Mouse (Mus musculus): Measurements from ENCODE around the gene Xrcc1.
"Not testable (repeated sequence)": the region's sequence is repeated elsewhere in the genome, so short reads cannot be mapped to it uniquely, and the experiment has no call there.

Xrcc1 gene

DNA sequence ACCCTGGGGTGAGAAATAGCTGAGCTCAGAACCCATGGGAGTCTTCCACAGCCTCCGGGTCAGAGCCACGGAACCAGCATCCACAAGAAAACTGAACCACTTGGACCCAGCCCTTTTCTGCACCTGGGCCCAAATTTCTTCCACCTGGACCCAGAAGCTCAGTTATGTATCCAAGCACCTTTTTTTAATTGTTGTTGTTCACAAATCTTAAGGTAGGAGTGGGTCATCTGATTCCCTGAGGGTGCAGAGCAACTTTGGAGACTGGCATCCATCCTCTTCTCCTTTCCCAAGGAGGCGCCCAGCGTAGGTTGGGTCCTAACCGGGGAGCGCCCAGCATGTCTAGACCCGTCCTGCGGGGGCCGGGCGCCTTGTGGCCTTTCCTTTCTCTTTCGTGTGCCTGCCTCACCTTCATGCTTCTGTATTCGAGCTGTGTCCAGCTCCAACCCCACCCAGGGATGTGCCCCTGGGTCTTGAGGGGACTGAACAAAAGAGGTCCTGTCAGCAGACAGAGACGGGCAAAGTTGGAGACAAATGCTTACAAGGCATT, at the start of gene Xrcc1, which contains the start of gene Pinlyp:
Gene Xrcc1, plus strand, starts transcription at position 222 of the 547 bp plus-strand sequence.
Gene Pinlyp, minus strand, starts transcription at position 51 of the 547 bp plus-strand sequence.
- peak; percentile 29 to 41 for DNase-seq

- peak; percentile 74 to 78 for DNase-seq
Measured at GRCm38 (mm10) chr7:24499856-24500577, 46.1 kb upstream of the Xrcc1 start.

DNA sequence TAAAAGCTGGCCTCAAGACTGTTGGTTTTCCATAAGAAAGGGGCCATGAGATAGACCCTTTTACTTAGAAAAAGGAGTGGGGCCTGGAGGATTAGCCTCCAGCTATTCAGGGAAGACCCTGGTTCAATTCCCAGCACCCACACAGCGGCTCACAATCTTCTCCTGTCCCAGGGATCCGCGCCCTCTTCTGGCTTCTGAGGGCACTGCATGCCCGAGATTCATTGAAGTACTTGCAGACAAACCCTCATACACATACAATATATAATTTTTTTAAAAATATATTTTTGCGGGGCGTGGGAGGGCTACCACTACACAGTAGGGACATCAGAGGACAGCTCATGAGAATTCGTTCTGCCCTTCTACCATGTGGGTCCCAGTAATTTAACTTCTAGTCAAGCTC, 45.2 kb upstream of the Xrcc1 start:
- DNase-seq: peak; percentile 67 to 70

GRCm38 (mm10) chr7:24501492-24501891, 44.6 kb upstream of the Xrcc1 start:
- DNase-seq: peak; percentile 47 to 54

GRCm38 (mm10) chr7:24504004-24504403, 42.1 kb upstream of the Xrcc1 start:
- peak in 1 of 2 experiments; percentile 11 for DNase-seq

DNA sequence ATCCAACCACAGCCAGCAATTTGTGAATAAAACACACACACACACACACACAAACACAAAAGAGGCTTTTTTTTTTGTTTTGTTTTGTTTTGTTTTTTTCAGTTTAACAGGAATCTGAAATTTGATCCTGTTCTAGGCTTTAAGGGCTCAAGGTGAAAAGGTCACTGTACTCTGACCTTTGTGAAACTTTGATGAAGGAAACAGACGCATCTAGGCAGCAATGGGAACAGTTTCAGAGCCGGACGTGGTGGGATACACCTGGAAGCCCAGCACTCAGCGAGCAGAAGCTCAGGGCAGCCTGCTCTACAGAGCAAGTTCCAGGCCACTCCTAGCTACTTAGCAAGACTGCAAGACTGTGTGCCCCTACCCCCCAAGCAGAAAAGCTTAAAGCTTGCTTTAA, 41.2 kb upstream of the Xrcc1 start:
- DNase-seq: no peak

GRCm38 (mm10) chr7:24505447-24506064, 40.5 kb upstream of the Xrcc1 start:
- no peak for DNase-seq

DNA sequence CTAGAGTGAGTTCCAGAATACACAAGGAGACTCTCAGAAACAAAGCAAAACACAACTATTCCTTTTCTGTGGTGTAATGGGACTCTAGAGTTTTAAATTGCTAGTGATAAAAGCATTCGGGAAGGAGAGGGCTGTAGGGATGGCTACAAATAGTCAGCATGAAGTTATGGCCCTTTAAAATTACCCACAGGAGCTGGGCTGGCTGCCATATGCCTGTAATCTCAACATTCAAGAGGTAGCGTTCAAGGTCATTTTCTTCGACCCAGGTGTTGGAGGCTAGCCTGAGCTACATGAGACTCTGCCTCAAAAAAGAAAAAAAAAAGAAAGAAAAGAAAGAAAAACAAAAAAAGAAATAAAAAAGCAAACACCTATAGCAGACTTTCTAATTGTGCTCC, 40.0 kb upstream of the Xrcc1 start:
- DNase-seq: no peak

DNA sequence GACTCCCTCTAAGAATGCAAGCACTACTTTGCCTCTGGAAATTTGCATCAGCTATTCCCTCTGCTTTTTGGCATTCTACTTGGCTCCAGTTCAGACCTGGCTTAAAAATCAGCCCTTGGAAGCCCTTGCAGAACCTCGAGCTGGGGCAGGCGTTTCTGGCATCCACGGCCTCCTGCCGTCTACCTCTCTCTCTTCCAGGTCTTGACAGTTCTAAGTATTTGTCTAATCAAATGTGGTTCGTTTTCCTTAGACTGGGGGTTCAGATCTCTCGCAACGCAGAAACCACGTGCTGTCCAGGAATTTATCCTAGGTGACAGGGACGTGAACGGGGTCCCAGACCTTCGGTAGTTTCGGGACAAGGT, 39.6 kb upstream of the Xrcc1 start:
- no peak for DNase-seq

DNA sequence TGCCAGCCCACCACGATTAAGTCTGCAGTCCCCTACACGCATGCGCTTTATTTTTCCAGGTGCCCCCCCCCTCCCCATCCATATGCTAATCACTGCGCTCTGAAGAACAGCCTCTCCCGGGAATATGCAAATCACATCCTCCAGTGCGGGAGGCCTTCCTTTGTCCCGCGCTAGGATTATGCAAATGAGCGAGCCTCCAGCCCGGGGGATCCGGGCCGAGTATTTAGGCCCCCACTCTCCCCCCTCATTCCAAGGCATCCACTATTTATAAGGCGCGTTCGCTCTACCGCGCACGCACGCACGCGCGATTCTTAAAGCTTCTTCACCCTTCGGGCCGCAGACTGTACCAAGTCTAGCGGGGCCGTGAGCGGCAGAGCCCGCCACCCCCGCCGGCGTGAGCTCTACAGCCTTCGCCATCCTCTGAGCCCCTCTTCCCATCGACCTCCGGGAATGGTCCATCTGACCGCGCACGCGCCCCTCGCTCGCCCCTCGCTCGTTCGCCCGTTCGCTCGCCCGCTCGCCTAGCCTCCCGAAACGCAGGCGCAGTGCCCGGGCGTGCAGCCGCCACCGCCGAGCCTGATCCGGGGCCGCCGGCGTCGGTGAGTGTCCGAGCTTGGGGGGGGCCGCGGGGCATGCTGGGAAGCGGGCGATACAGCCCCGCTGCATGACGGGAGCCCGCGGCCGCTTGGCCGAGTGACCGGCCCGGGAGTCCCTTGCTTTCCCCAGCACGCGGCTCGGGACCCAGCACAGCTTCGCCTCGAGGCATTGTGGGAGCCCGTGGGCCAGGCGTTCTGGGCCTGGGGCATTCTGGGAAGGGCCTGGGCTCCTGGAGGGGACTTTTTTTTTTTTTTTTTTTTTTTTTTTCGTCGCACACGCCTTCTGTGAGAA, 39.0 kb upstream of the Xrcc1 start, which contains the start of gene Zfp428:
Gene Zfp428, plus strand, starts transcription at position 169 of the 888 bp plus-strand sequence.
- peak; percentile 91 to 95 for DNase-seq

DNA sequence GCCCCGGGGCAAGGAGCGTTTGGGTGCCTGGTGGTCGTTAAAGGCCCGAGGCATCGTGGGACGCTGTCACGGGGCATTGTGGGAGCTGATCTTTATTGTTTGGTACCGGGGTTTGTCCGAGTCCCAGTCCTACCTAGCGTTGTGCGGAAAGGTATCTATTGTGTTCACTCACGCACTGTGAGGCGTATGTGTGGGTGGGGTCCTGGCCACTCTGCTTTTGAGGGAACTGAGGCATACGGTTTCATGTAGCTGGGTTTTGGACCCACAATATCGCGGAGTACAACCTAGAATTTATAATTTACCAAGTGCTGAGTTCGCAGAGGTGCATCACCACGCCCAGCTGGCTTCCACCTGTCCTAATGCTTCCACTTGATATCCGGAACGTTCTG, 38.4 kb upstream of the Xrcc1 start:
- DNase-seq: no peak

DNA sequence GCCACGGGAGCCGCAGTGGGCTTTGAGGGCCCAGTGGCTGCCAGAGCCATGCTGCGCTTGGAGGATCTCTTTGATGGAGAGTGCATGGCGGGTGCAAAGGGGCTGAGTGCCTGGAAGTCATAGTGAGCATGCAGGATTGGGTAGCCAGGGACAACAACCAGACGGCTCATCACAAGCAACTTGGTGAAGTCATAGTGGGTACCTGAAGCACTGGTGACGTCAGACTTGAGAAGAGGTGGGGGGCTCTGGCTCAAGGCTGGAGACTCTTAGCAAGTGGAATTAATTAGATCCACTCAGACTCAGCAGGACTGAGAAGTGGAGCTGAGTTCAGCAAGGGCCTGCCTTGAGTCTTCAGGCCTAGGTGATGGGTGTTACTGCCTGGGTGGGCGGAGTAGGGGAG, 33.7 kb upstream of the Xrcc1 start, which contains the start of gene AC161166.1:
Gene AC161166.1, minus strand, starts transcription at position 101 of the 400 bp plus-strand sequence.
- DNase-seq: no peak

GRCm38 (mm10) chr7:24516319-24516718, 29.8 kb upstream of the Xrcc1 start:
- DNase-seq: peak in 1 of 2 experiments; percentile 43

- no peak for DNase-seq
Measured at GRCm38 (mm10) chr7:24517077-24517476, 29.0 kb upstream of the Xrcc1 start.

DNA sequence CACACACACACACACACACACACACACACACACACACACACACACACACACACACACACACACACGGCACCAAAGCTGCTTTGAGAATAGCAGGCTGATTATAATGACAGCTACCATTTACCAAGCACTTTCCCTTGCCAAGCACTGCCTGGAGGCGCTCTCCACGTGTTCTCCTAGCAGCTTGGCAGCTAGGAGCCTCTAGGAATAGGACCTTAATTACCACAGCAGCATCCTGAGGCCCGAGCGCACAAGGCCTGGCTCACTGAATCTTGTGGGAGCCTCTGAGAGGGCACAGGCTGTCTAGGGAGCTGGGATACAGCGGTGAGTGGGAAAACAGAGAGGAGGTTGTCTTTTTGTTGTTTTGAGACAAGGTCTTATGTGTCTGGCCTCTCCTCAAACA, 28.4 kb upstream of the Xrcc1 start:
- no peak for DNase-seq

DNA sequence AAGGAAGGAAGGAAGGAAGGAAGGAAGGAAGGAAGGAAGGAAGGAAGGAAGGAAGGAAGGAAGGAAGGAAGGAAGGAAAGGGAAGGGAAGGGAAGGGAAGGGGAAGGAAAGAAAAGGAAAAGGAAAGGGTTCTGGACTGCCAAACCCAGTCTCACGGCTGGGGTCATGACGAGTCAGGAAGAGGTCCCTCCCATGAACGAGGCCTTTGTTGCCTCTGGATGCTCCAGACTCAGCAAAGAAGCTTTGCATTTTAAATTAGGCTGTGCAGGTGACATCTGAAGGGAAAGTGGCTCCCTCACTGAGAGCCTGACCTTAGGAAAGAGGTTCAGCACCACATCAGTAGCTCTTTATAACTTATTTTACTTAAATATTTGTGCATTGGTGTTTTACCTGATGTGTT, 27.0 kb upstream of the Xrcc1 start:
- no peak for DNase-seq

- DNase-seq: not testable (repeated sequence)
Measured at GRCm38 (mm10) chr7:24520054-24520453, 26.0 kb upstream of the Xrcc1 start.

- no peak for DNase-seq
Measured at GRCm38 (mm10) chr7:24522805-24523204, 23.3 kb upstream of the Xrcc1 start.

DNA sequence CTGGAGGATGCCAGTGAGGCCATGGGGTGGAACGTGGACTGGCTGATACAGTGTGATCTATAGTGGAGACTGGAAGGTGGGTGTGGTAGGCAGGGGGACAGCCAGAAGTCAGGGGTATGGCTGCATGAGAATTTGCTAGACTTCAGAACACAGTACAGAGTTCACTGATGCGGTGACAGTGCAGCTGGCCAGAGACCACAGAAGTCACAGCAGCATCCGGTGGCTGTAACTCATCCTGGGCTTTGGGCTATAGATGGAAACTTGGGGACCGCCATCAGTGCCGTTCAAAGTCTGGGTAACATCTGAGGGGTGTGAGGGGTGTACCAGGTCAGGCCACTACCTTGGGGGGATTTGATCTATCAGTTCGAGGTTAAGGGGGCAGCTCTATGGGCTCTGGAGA, 22.4 kb upstream of the Xrcc1 start:
- no peak for DNase-seq

GRCm38 (mm10) chr7:24524978-24525377, 21.1 kb upstream of the Xrcc1 start:
- DNase-seq: no peak

DNA sequence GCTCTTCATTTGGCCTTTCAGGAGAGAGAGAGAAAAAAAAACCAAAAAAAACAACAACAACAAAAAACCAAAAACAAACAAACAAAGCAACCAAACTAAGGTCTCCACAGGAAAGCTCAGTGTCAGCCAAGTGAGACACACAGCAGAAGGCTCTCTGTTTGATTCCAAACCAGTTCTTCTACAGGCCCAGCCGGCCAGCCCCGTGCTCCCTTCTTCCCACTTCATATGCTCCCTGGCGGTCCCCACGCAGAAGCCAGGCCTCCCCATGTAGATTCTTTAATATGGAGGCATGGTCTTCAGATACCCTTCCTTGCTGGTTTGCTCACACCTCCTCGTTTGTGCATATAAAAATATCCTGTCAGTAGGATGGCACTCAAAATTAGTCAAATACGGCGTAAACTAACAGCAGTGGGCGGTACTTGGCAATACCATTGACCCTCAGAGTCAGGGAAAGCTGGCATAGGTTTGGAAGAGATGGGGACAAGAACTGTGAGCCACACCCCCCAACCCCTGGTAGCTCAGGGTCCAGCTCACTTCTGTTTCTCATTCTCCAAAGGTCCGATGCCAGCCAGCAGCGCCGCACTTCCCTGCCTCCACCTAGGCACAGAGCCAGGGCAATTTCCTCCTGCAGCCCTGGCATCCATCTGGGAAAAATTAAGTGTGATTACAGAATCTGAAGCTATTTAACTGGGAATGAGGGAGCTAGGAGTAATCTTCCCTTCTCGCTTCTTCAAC, 20.2 kb upstream of the Xrcc1 start:
- no peak for DNase-seq

- no peak for DNase-seq
Measured at GRCm38 (mm10) chr7:24528861-24529260, 17.2 kb upstream of the Xrcc1 start.
